Mouse (Mus musculus) frontal cortex, postnatal 10 days (tissue): ENCODE results near the gene Slc22a2.
"Not testable (repeated sequence)": the region's sequence is repeated elsewhere in the genome, so short reads cannot be mapped to it uniquely, and the experiment has no call there.

Experiments
- DNase-seq, 2 experiments: peaks; one replicate each; pipeline ENCODE4 v3.0.0; 2022; ENCODE audit warnings: low spot score in 2 of 2, mixed read lengths in 1 of 2

The Slc22a2 gene

DNA sequence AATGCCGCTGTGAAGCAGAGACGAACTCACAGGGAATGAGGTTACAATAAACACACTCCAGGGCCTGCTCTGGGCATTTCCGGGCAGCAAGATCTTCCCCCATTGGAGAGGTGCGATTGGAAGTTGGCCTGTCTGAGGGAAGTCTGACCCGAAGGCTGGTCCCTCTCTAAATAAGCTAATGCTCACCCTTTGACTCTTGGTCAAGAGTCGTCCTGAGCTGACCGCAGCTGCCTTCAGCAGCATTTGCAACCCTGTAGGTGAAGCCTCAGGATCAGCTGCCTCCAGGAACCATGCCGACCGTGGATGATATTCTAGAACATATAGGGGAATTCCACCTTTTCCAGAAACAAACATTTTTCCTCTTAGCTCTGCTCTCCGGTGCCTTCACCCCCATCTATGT, at the start of gene Slc22a2:
Slc22a2 (plus strand) TSS at position 142 of the 400 bp plus-strand sequence.
- DNase-seq: no peak

DNA sequence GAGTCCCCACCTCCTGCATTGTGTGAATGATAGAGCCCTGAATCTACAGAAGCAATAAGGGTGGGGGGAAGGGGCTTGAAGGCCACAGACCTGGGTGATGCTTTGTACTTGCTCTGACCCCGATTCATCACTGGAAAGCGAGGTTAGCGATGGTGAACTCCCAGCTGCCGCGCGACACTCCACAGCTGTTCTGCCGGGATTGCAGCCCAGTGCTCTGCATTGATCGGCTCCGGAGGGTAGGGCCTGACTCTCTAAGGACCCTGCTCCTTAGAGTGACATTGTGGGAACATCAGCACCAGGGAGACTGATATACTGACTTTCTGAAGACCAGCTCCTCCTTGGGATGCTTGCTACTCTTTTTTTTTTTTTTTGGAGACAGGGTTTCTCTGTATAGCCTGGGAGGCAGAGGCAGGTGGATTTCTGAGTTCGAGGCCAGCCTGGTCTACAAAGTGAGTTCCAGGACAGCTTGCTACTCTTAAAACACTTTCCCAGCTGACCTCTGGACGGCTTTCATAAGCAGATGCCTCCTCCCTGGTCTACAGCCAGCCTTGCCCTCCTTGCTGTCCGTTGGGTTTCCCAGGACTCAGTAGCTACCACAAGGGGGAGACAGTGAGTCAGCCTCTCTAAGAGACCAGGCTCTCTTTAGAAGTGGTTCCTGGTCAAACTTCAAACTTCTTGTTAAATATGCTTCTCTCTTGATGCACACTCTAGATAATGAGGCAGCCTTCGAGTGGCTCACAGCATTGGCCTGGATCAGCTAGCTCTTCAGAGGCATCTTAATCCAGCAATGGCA, 49.4 kb upstream of the Slc22a2 start:
- DNase-seq: peak in 1 of 2 experiments; percentile 29

DNA sequence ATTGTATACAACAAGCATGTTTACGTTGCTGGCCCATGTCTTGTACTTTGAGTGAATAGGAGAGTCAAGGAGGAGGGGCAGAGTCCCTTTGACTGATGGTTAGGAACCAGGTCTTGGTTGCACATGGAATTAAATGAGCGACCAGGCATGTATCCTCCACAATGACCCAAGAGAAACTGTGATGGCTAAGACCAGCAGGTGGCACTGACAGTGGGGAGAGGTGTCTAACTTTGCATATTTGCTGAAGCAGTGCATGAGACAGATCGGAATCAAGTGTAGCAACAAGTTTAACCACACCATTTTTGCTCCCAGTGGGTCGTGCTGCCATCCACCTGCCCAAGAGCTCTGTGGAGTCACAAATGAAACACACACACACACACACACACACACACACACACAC, 21.7 kb upstream of the Slc22a2 start:
- no peak for DNase-seq

- not testable (repeated sequence) for DNase-seq
These were observed 19.4 kb upstream of the Slc22a2 start for GRCm38 (mm10) chr17:12564481-12565000.

DNA sequence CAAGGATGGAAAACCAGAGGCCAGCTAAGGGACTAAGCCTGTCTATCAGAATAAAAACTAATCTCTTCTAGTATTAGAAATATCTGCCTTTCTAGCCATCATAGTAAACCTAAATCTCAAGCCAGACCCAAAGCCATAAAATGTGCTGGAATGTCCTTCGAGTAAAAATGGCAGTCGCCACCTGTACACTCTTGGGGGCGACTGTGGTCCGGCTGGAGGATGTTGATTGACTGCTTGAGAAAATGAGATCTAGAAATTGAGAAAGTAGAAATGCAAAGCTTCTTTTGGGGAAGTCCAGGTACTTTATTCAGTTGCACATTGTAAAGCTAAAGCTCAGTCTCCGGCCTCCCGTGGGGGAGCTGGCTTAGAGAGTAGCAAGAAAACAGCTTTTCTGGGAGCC, 18.5 kb upstream of the Slc22a2 start:
- DNase-seq: no peak

- DNase-seq: no peak
These were observed 12.6 kb upstream of the Slc22a2 start for GRCm38 (mm10) chr17:12571316-12571715.

GRCm38 (mm10) chr17:12571924-12572463, 11.9 kb upstream of the Slc22a2 start:
- no peak for DNase-seq

DNA sequence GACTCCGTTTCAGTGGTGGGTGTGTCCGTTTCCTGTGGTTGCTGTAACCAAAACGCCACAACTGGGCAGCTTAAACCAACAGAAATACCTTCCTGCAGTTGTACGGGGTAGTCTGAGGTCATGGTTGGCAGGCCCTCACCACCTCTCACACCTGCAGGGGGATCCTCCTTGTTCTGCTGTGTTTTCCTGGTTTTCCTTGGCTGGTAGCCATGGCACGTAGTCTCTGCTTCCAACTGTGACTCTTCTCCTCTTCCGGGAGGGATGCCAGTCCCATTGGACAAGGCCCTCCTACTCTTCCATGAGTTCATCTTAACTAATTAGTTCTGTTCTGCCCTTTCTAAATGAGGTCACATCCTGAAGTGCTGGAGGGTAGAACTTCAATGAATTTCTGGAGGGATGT, 8.5 kb upstream of the Slc22a2 start:
- DNase-seq: no peak

DNA sequence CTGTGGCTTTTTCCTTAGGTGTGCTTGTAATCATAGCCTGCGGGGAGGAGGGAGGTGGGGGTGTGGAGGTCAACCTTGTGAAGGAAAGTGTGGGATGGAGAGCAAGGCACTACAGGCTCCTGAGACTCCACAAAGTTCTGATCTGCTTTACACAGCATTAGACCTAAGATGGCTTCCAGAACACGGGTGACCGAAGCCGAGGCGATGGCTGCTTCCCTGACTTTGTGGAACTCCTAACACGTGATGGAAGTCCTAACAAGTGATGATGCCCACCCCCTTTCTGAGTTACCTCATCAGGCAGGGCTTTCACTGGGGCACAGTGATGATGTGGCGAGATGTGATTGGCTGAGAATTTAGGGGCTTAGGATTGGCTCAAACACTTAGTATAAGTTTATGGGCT, 6.8 kb upstream of the Slc22a2 start:
- no peak for DNase-seq

DNA sequence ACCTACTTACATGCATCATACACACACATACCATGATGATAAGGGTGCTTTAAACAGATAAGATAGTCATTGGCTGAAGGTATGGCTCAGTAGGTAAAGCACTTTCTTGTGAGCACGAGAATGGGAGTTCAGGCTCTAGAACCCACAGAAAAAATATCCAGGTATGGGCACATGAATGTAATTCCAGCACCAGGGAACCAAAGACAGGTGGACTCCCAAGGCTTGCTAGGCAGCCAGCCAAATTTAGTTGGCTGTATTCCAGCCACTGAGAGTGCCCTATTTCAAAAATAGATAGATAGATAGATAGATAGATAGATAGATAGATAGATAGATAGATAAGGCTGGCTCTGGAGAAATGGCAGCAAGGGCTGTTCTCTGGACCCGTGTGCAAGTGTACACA, 1.4 kb downstream of the Slc22a2 start:
- DNase-seq: no peak

DNA sequence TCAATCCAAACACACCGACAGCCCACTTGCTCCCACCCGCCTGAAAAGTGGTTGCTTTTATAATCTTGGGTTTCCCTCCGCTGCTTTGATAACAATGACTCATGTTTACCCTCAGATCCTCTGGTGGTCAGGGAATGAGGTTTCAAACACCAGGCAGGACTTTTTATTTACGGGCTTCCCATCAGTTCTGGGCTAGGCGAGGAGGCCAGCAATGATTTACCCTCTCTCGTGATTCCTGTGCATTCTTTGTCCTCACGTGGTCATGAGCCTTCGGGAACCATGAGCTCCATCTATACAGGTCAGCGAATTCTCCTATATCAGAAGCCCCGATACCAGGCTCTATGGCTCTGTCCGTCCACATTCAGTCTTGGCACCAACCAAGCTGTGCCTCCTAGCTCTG, 3.0 kb downstream of the Slc22a2 start:
- DNase-seq: no peak

DNA sequence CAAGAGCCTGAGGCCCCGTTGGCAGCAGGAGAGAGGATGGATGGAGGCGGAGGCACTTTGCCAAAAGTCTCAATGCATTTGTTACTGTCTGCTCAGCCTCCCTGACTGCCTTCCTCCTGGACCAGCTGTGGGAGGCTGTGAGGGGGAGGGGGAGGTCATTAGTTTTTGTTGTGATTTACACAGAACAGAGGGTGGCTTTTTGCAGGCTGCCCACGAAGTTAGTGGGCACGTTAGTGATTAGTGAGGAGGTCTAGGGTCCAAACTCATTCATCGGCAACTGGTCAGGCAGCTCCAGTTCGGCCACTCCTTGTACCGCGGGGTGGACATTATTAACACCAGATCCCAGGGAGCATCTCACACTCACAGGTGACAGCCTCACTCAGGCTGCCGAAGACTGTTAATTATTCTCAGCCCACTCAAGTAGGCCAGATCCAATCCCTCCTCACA, 4.9 kb downstream of the Slc22a2 start:
- no peak for DNase-seq

- DNase-seq: no peak
These were observed 7.1 kb downstream of the Slc22a2 start for GRCm38 (mm10) chr17:12590911-12591625.

GRCm38 (mm10) chr17:12595846-12596515, 12.0 kb downstream of the Slc22a2 start:
- no peak for DNase-seq

- no peak for DNase-seq
These were observed 22.7 kb downstream of the Slc22a2 start for GRCm38 (mm10) chr17:12606634-12607033.

DNA sequence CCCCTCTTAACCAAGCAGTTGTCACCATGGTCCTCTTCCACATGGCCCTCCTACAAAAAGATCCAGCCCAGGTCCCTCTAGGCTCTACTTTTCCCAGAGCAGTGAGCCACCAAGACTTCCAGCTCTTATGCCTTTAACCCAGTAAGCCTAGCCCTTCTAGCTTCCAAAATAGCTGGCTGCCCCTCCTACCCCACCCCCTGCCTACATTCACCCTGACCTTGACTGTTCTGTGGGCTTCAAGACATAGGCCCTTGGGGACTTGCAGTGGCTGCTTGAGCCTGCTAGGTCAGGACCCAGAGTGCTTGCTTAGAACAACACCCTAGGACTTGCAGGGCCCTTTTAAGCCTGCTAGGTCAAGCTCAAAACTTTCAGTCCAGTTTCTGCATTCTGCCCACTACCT, 23.3 kb downstream of the Slc22a2 start:
- DNase-seq: no peak

- no peak for DNase-seq
These were observed 30.8 kb downstream of the Slc22a2 start for GRCm38 (mm10) chr17:12614511-12615385.

DNA sequence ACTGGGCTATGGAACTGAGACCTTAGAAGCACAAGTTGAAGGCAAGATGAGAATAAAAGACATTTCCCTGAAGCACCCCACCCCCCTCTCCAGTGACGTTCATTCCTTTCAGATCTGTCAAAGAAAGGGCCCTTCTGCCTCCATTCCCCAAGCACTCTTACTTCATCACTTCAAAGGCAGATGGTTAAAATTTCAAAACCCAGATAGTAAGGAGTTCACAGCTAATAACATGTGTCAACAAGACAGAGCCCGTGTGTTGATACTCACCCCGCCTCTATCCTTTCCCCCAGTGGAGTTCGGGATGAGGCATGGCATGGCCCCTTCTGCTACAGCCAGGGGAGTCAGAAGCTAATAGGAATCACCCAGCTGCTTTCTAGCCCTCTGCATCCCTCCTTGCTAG, 31.5 kb downstream of the Slc22a2 start:
- DNase-seq: no peak

GRCm38 (mm10) chr17:12619641-12620040, 35.7 kb downstream of the Slc22a2 start:
- no peak for DNase-seq

GRCm38 (mm10) chr17:12627983-12628382, 44.1 kb downstream of the Slc22a2 start:
- DNase-seq: no peak
